Mouse (Mus musculus) neural tube, embryonic 13.5 days (tissue): ENCODE data around the gene Fermt2. TPM values are rescaled to one million over a fixed set of nuclear protein-coding genes. Genes with fewer than 3 reads are reported as not detected.
A peak's percentile ranks its signal among the peaks of the same experiment; 100 is the strongest.

Experiments used
- ATAC-seq: fragments of 200-750 bp; cut with Nextera tagmentation; 2 replicates; pipeline ENCODE4 v1.8.0; 2017; ENCODE audit warnings: low read depth, mild to moderate bottlenecking, moderate TSS enrichment, moderate library complexity
- H3K27ac ChIP-seq: fragments of 300-500 bp; sonication (generic); replicated peaks from 2 replicates; pipeline ENCODE4 v1.5.1; 2015; ENCODE audit warnings: moderate library complexity, mild to moderate bottlenecking, inconsistent platforms
- H3K27me3 ChIP-seq: fragments of 300-500 bp; sonication (generic); 2 replicates; pipeline ENCODE4 v1.6.1; 2015; ENCODE audit warnings: mild to moderate bottlenecking, inconsistent platforms
- H3K36me3 ChIP-seq: fragments of 300-500 bp; sonication (generic); 2 replicates; pipeline ENCODE4 v1.6.1; 2015; ENCODE audit warnings: mild to moderate bottlenecking, inconsistent platforms
- H3K4me1 ChIP-seq: fragments of 300-500 bp; sonication (generic); replicated peaks from 2 replicates; pipeline ENCODE4 v1.6.1; 2015; ENCODE audit warnings: inconsistent platforms
- H3K4me2 ChIP-seq: fragments of 300-500 bp; sonication (generic); 2 replicates; pipeline ENCODE4 v1.6.1; 2015; ENCODE audit warnings: inconsistent platforms, mild to moderate bottlenecking, moderate library complexity
- H3K4me3 ChIP-seq: fragments of 300-500 bp; sonication (generic); 2 replicates; pipeline ENCODE4 v1.5.1; 2015; ENCODE audit warnings: mild to moderate bottlenecking, inconsistent platforms
- H3K9ac ChIP-seq: fragments of 300-500 bp; sonication (generic); 2 replicates; pipeline ENCODE4 v1.6.1; 2015; ENCODE audit warnings: moderate library complexity, mild to moderate bottlenecking, inconsistent platforms
- H3K9me3 ChIP-seq: fragments of 300-500 bp; sonication (generic); 2 replicates; pipeline ENCODE4 v1.6.1; 2016; ENCODE audit warnings: inconsistent platforms
- WGBS: fragments of 180-500 bp; shearing (Covaris S2); methylation state at CpG from one replicate; pipeline ENCODE4 v1.1.7; 2015; 5-methylcytosine and 5-hydroxymethylcytosine counted together
- polyA plus RNA-seq: library from polyadenylated mRNA; unstranded; fragments of >200 nt; fragmentation: Nextera tagmentation; extraction: Ambion mirVana; gene quantifications from 2 replicates; pipeline ENCODE4 v1.2.1, GENCODE M21; 2015

The Fermt2 gene
- polyA plus RNA-seq, 1 experiment from 2014 or later: 85.0 TPM

- ATAC-seq: peak; percentile 54; the same call in 1 of the 2 replicates
- Histone ChIP-seq H3K27me3 (no peaks in the 10 kb centered on the region), H3K9ac (no peak overlapping the region), H3K9me3 (no peaks in the 10 kb centered on the region), H3K27ac (peak overlapping the region; percentile 47), H3K4me2 (no peak overlapping the region), H3K4me1 (peaks cover 28% of the 10 kb centered on the region), H3K4me3 (no peak overlapping the region), H3K36me3 (peaks cover 56% of the 10 kb centered on the region)
- WGBS: 63% methylated on average over 6 of the region's 6 CpGs
These were observed 68.0 kb downstream of the Fermt2 start for GRCm38 (mm10) chr14:45461945-45462344.

- no peaks in the 10 kb centered on the region for H3K9me3 ChIP-seq
- H3K4me1 ChIP-seq: peaks cover 38% of the 10 kb centered on the region
- 89% methylated on average over 10 of the region's 10 CpGs for WGBS
- H3K9ac ChIP-seq: no peak overlapping the region
- H3K4me3 ChIP-seq: no peak overlapping the region
- H3K4me2 ChIP-seq: no peak overlapping the region
- no peak overlapping the region for H3K27ac ChIP-seq
- no peaks in the 10 kb centered on the region for H3K27me3 ChIP-seq
- ATAC-seq: no peak
- H3K36me3 ChIP-seq: peaks cover 42% of the 10 kb centered on the region
These were observed 69.4 kb downstream of the Fermt2 start for GRCm38 (mm10) chr14:45460491-45460890.

- no peaks in the 10 kb centered on the region for H3K27me3 ChIP-seq
- H3K9ac ChIP-seq: no peak overlapping the region
- no peaks in the 10 kb centered on the region for H3K9me3 ChIP-seq
- no peak overlapping the region for H3K27ac ChIP-seq
- peaks cover 38% of the 10 kb centered on the region for H3K36me3 ChIP-seq
- H3K4me2 ChIP-seq: no peak overlapping the region
- 92% methylated on average over 14 of the region's 14 CpGs for WGBS
- no peak for ATAC-seq
- H3K4me1 ChIP-seq: peaks cover 38% of the 10 kb centered on the region
- H3K4me3 ChIP-seq: no peak overlapping the region
These were observed 70.0 kb downstream of the Fermt2 start for GRCm38 (mm10) chr14:45459877-45460276.

- Histone ChIP-seq H3K27ac (peak overlapping the region; percentile 49; the same call in 1 of the 2 replicates), H3K36me3 (peaks cover 31% of the 10 kb centered on the region), H3K4me1 (peaks cover 32% of the 10 kb centered on the region), H3K9ac (no peak overlapping the region), H3K27me3 (no peaks in the 10 kb centered on the region), H3K9me3 (no peaks in the 10 kb centered on the region), H3K4me2 (no peak overlapping the region), H3K4me3 (no peak overlapping the region)
- 79% methylated on average over 9 of the region's 9 CpGs for WGBS
- ATAC-seq: no peak
These were observed 72.9 kb downstream of the Fermt2 start for GRCm38 (mm10) chr14:45457003-45457402.

- WGBS: 0% methylated on average over 1 of the region's 1 CpGs
- ATAC-seq: 0 out of 2 replicates have a peak, but pooled peaks have one; percentile 9
- H3K27me3 ChIP-seq: no peaks in the 10 kb centered on the region
- H3K4me1 ChIP-seq: peaks cover 35% of the 10 kb centered on the region
- H3K4me2 ChIP-seq: no peak overlapping the region
- no peak overlapping the region for H3K9ac ChIP-seq
- H3K27ac ChIP-seq: peak overlapping the region; percentile 62
- H3K36me3 ChIP-seq: peaks cover 25% of the 10 kb centered on the region
- no peak overlapping the region for H3K4me3 ChIP-seq
- no peaks in the 10 kb centered on the region for H3K9me3 ChIP-seq
These were observed 73.4 kb downstream of the Fermt2 start for GRCm38 (mm10) chr14:45456502-45456846.

GRCm38 (mm10) chr14:45455651-45456501, 74.0 kb downstream of the Fermt2 start:
- H3K4me3 ChIP-seq: no peak overlapping the region
- H3K27ac ChIP-seq: peak overlapping the region; percentile 62
- H3K27me3 ChIP-seq: no peaks in the 10 kb centered on the region
- ATAC-seq: 0 out of 2 replicates have a peak, but pooled peaks have one; percentile 6
- H3K4me1 ChIP-seq: peaks cover 38% of the 10 kb centered on the region
- H3K4me2 ChIP-seq: no peak overlapping the region
- H3K9me3 ChIP-seq: no peaks in the 10 kb centered on the region
- peaks cover 21% of the 10 kb centered on the region for H3K36me3 ChIP-seq
- 71% methylated on average over 12 of the region's 12 CpGs for WGBS
- H3K9ac ChIP-seq: no peak overlapping the region

- H3K4me2 ChIP-seq: no peak overlapping the region
These were observed 76.2 kb downstream of the Fermt2 start for GRCm38 (mm10) chr14:45453538-45454233.

GRCm38 (mm10) chr14:45452861-45453512, 76.9 kb downstream of the Fermt2 start:
- no peak for ATAC-seq
- H3K4me3 ChIP-seq: no peak overlapping the region
- H3K36me3 ChIP-seq: no peaks in the 10 kb centered on the region
- no peaks in the 10 kb centered on the region for H3K27me3 ChIP-seq
- peaks cover 38% of the 10 kb centered on the region for H3K4me1 ChIP-seq
- H3K9ac ChIP-seq: no peak overlapping the region
- H3K27ac ChIP-seq: 0 out of 2 replicates have a peak overlapping the region, but pooled peaks have one; percentile 28
- no peaks in the 10 kb centered on the region for H3K9me3 ChIP-seq
- 22% methylated on average over 11 of the region's 11 CpGs for WGBS
- H3K4me2 ChIP-seq: no peak overlapping the region

More at GRCm38 (mm10) chr14:45453538-45454233, 76.2 kb downstream of the Fermt2 start:
- no peak overlapping the region for H3K4me3 ChIP-seq
- H3K27ac ChIP-seq: 0 out of 2 replicates have a peak overlapping the region, but pooled peaks have one; percentile 28
- H3K36me3 ChIP-seq: peaks cover 5% of the 10 kb centered on the region; the same call in 1 of the 2 replicates
- no peak for ATAC-seq
- no peak overlapping the region for H3K9ac ChIP-seq
- WGBS: 69% methylated on average over 5 of the region's 5 CpGs
- H3K27me3 ChIP-seq: no peaks in the 10 kb centered on the region
- H3K9me3 ChIP-seq: no peaks in the 10 kb centered on the region
- H3K4me1 ChIP-seq: peaks cover 38% of the 10 kb centered on the region

- Histone ChIP-seq H3K36me3 (no peaks in the 10 kb centered on the region), H3K4me2 (no peak overlapping the region), H3K9ac (no peak overlapping the region), H3K4me3 (no peak overlapping the region), H3K9me3 (no peaks in the 10 kb centered on the region), H3K4me1 (peaks cover 37% of the 10 kb centered on the region), H3K27me3 (no peaks in the 10 kb centered on the region), H3K27ac (no peak overlapping the region)
- ATAC-seq: no peak
- 41% methylated on average over 4 of the region's 4 CpGs for WGBS
These were observed 77.8 kb downstream of the Fermt2 start for GRCm38 (mm10) chr14:45452148-45452547.

GRCm38 (mm10) chr14:45451090-45451489, 78.8 kb downstream of the Fermt2 start:
- H3K9ac ChIP-seq: no peak overlapping the region
- peaks cover 29% of the 10 kb centered on the region for H3K4me1 ChIP-seq
- ATAC-seq: no peak
- H3K4me2 ChIP-seq: no peak overlapping the region
- H3K9me3 ChIP-seq: no peaks in the 10 kb centered on the region
- 32% methylated on average over 2 of the region's 2 CpGs for WGBS
- H3K27me3 ChIP-seq: no peaks in the 10 kb centered on the region
- no peak overlapping the region for H3K4me3 ChIP-seq
- H3K27ac ChIP-seq: no peak overlapping the region
- no peaks in the 10 kb centered on the region for H3K36me3 ChIP-seq

- Histone ChIP-seq H3K4me1 (peaks cover 9% of the 10 kb centered on the region; the same call in 1 of the 2 replicates), H3K36me3 (no peaks in the 10 kb centered on the region), H3K9me3 (no peaks in the 10 kb centered on the region), H3K4me3 (no peak overlapping the region), H3K27ac (no peak overlapping the region), H3K4me2 (no peak overlapping the region), H3K9ac (no peak overlapping the region), H3K27me3 (no peaks in the 10 kb centered on the region)
- ATAC-seq: no peak
- 61% methylated on average over 3 of the region's 3 CpGs for WGBS
These were observed 83.1 kb downstream of the Fermt2 start for GRCm38 (mm10) chr14:45446777-45447176.

GRCm38 (mm10) chr14:45445445-45445844, 84.5 kb downstream of the Fermt2 start:
- H3K27me3 ChIP-seq: no peaks in the 10 kb centered on the region
- ATAC-seq: no peak
- H3K4me1 ChIP-seq: peaks cover 5% of the 10 kb centered on the region; the same call in 1 of the 2 replicates
- H3K36me3 ChIP-seq: no peaks in the 10 kb centered on the region
- no peak overlapping the region for H3K4me2 ChIP-seq
- no peak overlapping the region for H3K27ac ChIP-seq
- 68% methylated on average over 12 of the region's 12 CpGs for WGBS
- no peak overlapping the region for H3K4me3 ChIP-seq
- no peak overlapping the region for H3K9ac ChIP-seq
- no peaks in the 10 kb centered on the region for H3K9me3 ChIP-seq
